Mouse (Mus musculus): ENCODE results near the gene Zfp740.

The Zfp740 gene

GRCm38 (mm10) chr15:102198841-102199240 lies 4.2 kb upstream of the Zfp740 start:
- TF ChIP-seq NANOG (IDR thresholded peaks at IDR 0.05; ENCODE audit: borderline replicate concordance, low read length) (no peak), POU5F1 (IDR thresholded peaks at IDR 0.05; ENCODE audit: borderline replicate concordance, low read length) (no peak), CTCF (conservative IDR thresholded peaks at IDR 0.05; ENCODE audit: low read length) (no peak)
- Histone ChIP-seq H3K27me3 (ENCODE audit: insufficient read depth, low read length) (no peaks in the 10 kb centered on the region), H3K4me3 (replicated peaks; ENCODE audit: low read length) (no peak overlapping the region), H3K9me3 (ENCODE audit: low read length) (no peaks in the 10 kb centered on the region), H3K4me1 (replicated peaks; ENCODE audit: low read depth, low read length) (peaks cover 64% of the 10 kb centered on the region), H3K36me3 (ENCODE audit: insufficient read depth, low read length) (peaks cover 60% of the 10 kb centered on the region)

- Histone ChIP-seq H3K27me3 (ENCODE audit: insufficient read depth, low read length) (no peaks in the 10 kb centered on the region), H3K9me3 (ENCODE audit: low read length) (no peaks in the 10 kb centered on the region), H3K4me3 (replicated peaks; ENCODE audit: low read length) (peak overlapping the region; percentile 90), H3K4me1 (replicated peaks; ENCODE audit: low read depth, low read length) (peaks cover 80% of the 10 kb centered on the region), H3K36me3 (ENCODE audit: insufficient read depth, low read length) (peaks cover 72% of the 10 kb centered on the region)
- no peak for TF ChIP-seq NANOG (IDR thresholded peaks at IDR 0.05; ENCODE audit: borderline replicate concordance, low read length)
- no peak for TF ChIP-seq POU5F1 (IDR thresholded peaks at IDR 0.05; ENCODE audit: borderline replicate concordance, low read length)
- TF ChIP-seq CTCF (conservative IDR thresholded peaks at IDR 0.05; ENCODE audit: low read length) = no peak
Measured at GRCm38 (mm10) chr15:102203835-102204381, 859 bp downstream of the Zfp740 start.

GRCm38 (mm10) chr15:102204674-102205505 lies 1.8 kb downstream of the Zfp740 start, which contains the start of gene Csad:
Gene Csad (minus strand): TSS chr15:102204724.
- Histone ChIP-seq H3K4me3 (replicated peaks; ENCODE audit: low read length) (peak within 1 kb of the TSS; percentile 90), H3K36me3 (ENCODE audit: insufficient read depth, low read length) (peaks cover 73% of the 10 kb centered on the region), H3K9me3 (ENCODE audit: low read length) (no peaks in the 10 kb centered on the region), H3K27me3 (ENCODE audit: insufficient read depth, low read length) (no peaks in the 10 kb centered on the region), H3K4me1 (replicated peaks; ENCODE audit: low read depth, low read length) (peaks cover 84% of the 10 kb centered on the region)
- TF ChIP-seq POU5F1 (IDR thresholded peaks at IDR 0.05; ENCODE audit: borderline replicate concordance, low read length) = no peak
- no peak for TF ChIP-seq NANOG (IDR thresholded peaks at IDR 0.05; ENCODE audit: borderline replicate concordance, low read length)
- no peak for TF ChIP-seq CTCF (conservative IDR thresholded peaks at IDR 0.05; ENCODE audit: low read length)

DNA sequence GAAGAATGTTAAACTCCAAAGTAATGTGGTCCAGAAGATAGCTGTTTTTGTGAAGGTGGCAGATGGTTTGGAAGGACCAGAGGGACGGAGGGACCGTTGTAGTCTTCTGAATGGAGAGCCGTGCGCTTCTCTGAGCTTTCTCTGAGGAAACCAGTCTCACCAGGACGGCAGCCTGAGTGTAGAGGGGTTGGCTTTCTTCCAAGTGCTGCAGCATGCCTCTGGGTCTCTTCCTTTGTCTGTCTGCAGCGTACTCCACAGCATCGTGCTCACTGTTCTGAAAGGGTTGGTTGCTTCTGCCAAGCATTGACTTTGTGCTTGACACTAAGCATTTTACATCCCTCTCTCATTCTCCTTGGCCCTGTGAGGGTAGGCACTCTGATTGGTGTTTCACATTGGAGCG lies 2.7 kb downstream of the Zfp740 start:
- no peaks in the 10 kb centered on the region for H3K27me3 ChIP-seq (ENCODE audit: insufficient read depth, low read length)
- H3K9me3 ChIP-seq (ENCODE audit: low read length) = no peaks in the 10 kb centered on the region
- H3K4me3 ChIP-seq (replicated peaks; ENCODE audit: low read length) = peak overlapping the region; percentile 90
- TF ChIP-seq NANOG (IDR thresholded peaks at IDR 0.05; ENCODE audit: borderline replicate concordance, low read length) (no peak), POU5F1 (IDR thresholded peaks at IDR 0.05; ENCODE audit: borderline replicate concordance, low read length) (no peak), CTCF (conservative IDR thresholded peaks at IDR 0.05; ENCODE audit: low read length) (no peak)
- H3K36me3 ChIP-seq (ENCODE audit: insufficient read depth, low read length) = peaks cover 77% of the 10 kb centered on the region
- H3K4me1 ChIP-seq (replicated peaks; ENCODE audit: low read depth, low read length) = peaks cover 87% of the 10 kb centered on the region

- Histone ChIP-seq H3K4me1 (replicated peaks; ENCODE audit: low read depth, low read length) (peaks cover 84% of the 10 kb centered on the region), H3K36me3 (ENCODE audit: insufficient read depth, low read length) (peaks cover 71% of the 10 kb centered on the region), H3K9me3 (ENCODE audit: low read length) (no peaks in the 10 kb centered on the region), H3K4me3 (replicated peaks; ENCODE audit: low read length) (peak overlapping the region; percentile 90), H3K27me3 (ENCODE audit: insufficient read depth, low read length) (no peaks in the 10 kb centered on the region)
- TF ChIP-seq POU5F1 (IDR thresholded peaks at IDR 0.05; ENCODE audit: borderline replicate concordance, low read length) (no peak), NANOG (IDR thresholded peaks at IDR 0.05; ENCODE audit: borderline replicate concordance, low read length) (no peak), CTCF (conservative IDR thresholded peaks at IDR 0.05; ENCODE audit: low read length) (no peak)
Measured at GRCm38 (mm10) chr15:102207351-102207750, 4.3 kb downstream of the Zfp740 start.

GRCm38 (mm10) chr15:102208092-102208561 lies 5.1 kb downstream of the Zfp740 start:
- Histone ChIP-seq H3K36me3 (ENCODE audit: insufficient read depth, low read length) (peaks cover 77% of the 10 kb centered on the region), H3K4me3 (replicated peaks; ENCODE audit: low read length) (peak overlapping the region; percentile 90)
- TF ChIP-seq POU5F1 (IDR thresholded peaks at IDR 0.05; ENCODE audit: borderline replicate concordance, low read length) (no peak), NANOG (IDR thresholded peaks at IDR 0.05; ENCODE audit: borderline replicate concordance, low read length) (no peak), CTCF (conservative IDR thresholded peaks at IDR 0.05; ENCODE audit: low read length) (no peak)

GRCm38 (mm10) chr15:102209114-102209513 lies 6.1 kb downstream of the Zfp740 start:
- Histone ChIP-seq H3K27me3 (ENCODE audit: insufficient read depth, low read length) (no peaks in the 10 kb centered on the region), H3K9me3 (ENCODE audit: low read length) (no peaks in the 10 kb centered on the region)
- TF ChIP-seq POU5F1 (IDR thresholded peaks at IDR 0.05; ENCODE audit: borderline replicate concordance, low read length) (no peak), CTCF (conservative IDR thresholded peaks at IDR 0.05; ENCODE audit: low read length) (no peak), NANOG (IDR thresholded peaks at IDR 0.05; ENCODE audit: borderline replicate concordance, low read length) (no peak)

More at GRCm38 (mm10) chr15:102208092-102208561, 5.1 kb downstream of the Zfp740 start:
- Histone ChIP-seq H3K4me1 (replicated peaks; ENCODE audit: low read depth, low read length) (peaks cover 86% of the 10 kb centered on the region), H3K27me3 (ENCODE audit: insufficient read depth, low read length) (no peaks in the 10 kb centered on the region), H3K9me3 (ENCODE audit: low read length) (no peaks in the 10 kb centered on the region)

GRCm38 (mm10) chr15:102210816-102211215 lies 7.8 kb downstream of the Zfp740 start:
- Histone ChIP-seq H3K9me3 (ENCODE audit: low read length) (no peaks in the 10 kb centered on the region), H3K4me1 (replicated peaks; ENCODE audit: low read depth, low read length) (peaks cover 97% of the 10 kb centered on the region), H3K4me3 (replicated peaks; ENCODE audit: low read length) (peak overlapping the region; percentile 90), H3K36me3 (ENCODE audit: insufficient read depth, low read length) (peaks cover 90% of the 10 kb centered on the region), H3K27me3 (ENCODE audit: insufficient read depth, low read length) (no peaks in the 10 kb centered on the region)
- TF ChIP-seq POU5F1 (IDR thresholded peaks at IDR 0.05; ENCODE audit: borderline replicate concordance, low read length) (no peak), NANOG (IDR thresholded peaks at IDR 0.05; ENCODE audit: borderline replicate concordance, low read length) (peak; percentile 61; the same call in 1 of the 2 replicates)

More at GRCm38 (mm10) chr15:102209114-102209513, 6.1 kb downstream of the Zfp740 start:
- H3K36me3 ChIP-seq (ENCODE audit: insufficient read depth, low read length) = peaks cover 87% of the 10 kb centered on the region
- peaks cover 96% of the 10 kb centered on the region for H3K4me1 ChIP-seq (replicated peaks; ENCODE audit: low read depth, low read length)
- peak overlapping the region; percentile 90 for H3K4me3 ChIP-seq (replicated peaks; ENCODE audit: low read length)

Data from E14TG2a.4 (cell line).